Mouse (Mus musculus): ENCODE measurements around the gene Pes1. TPM values are rescaled to one million over a fixed set of nuclear protein-coding genes. Genes with fewer than 3 reads are reported as not detected.

The Pes1 gene
- total and polyA plus RNA-seq, 3 experiments, result 240 to 498 (median 301) TPM

DNA sequence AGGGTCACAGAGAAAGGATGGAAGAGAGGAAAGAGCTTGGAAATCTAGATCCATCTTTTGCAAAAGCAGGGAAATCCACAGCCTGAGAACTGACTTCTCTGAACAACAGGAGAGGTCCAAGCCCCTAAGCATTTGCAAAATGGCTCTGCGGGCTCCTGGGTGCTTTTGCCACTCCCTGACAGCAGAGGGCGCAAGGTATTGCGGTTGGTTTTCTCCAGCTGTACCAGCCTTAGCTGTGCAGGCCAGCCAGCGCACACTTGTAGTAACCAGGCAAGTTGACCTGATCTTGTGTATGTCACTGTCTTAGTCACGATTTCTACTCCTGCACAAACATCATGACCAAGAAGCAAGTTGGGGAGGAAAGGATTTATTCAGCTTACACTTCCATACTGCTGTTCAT is 37.8 kb downstream of the Pes1 start:
- Histone ChIP-seq H3K4me3 (ENCODE audit: control insufficient read depth in 1 of 2, insufficient read depth in 1 of 2, low read depth in 2 of 2, low read length in 2 of 2) (no peak overlapping the region), H3K4me1 (ENCODE audit: control insufficient read depth in 1 of 2, insufficient read depth in 2 of 2, low read length in 2 of 2) (no peaks in the 10 kb centered on the region), H3K9ac (ENCODE audit: control insufficient read depth, low read depth, low read length, poor library complexity, severe bottlenecking) (no peak overlapping the region), H3K27me3 (ENCODE audit: control insufficient read depth in 1 of 2, insufficient read depth in 2 of 2, low read length in 2 of 2) (no peaks in the 10 kb centered on the region; a peak in 1 of 4 replicates), H3K9me3 (replicated peaks; ENCODE audit: insufficient read depth, low read length) (no peaks in the 10 kb centered on the region), H3K27ac (ENCODE audit: control insufficient read depth, low read depth, low read length) (no peak overlapping the region), H3K79me2 (ENCODE audit: control insufficient read depth, insufficient read depth, low read length, poor library complexity) (no peaks in the 10 kb centered on the region), H3K36me3 (ENCODE audit: control insufficient read depth in 1 of 2, insufficient read depth in 2 of 2, low read length in 2 of 2) (no peaks in the 10 kb centered on the region)
- TF ChIP-seq ELF1 (IDR thresholded peaks at IDR 0.05; ENCODE audit: low read depth, low read length), result no peak
- no peak for TF ChIP-seq CHD2 (IDR thresholded peaks at IDR 0.05; ENCODE audit: low read length)
- TF ChIP-seq MYC (IDR thresholded peaks at IDR 0.05; ENCODE audit: low read depth, low read length), result no peak
- no peak for TF ChIP-seq GABPA (IDR thresholded peaks at IDR 0.05; ENCODE audit: low read depth, low read length)
- TF ChIP-seq SMC3 (IDR thresholded peaks at IDR 0.05; ENCODE audit: low read depth, low read length), result peak; percentile 95
- no peak for TF ChIP-seq ETS1 (IDR thresholded peaks at IDR 0.05; ENCODE audit: low read depth, low read length)
- TF ChIP-seq TBP (IDR thresholded peaks at IDR 0.05; ENCODE audit: low read depth, low read length), result no peak
- no peak for TF ChIP-seq RCOR1 (IDR thresholded peaks at IDR 0.05; ENCODE audit: low read depth, low read length)
- no peak for TF ChIP-seq TCF12 (IDR thresholded peaks at IDR 0.05; ENCODE audit: low read depth, low read length)
- TF ChIP-seq USF1 (IDR thresholded peaks at IDR 0.05; ENCODE audit: low read depth, low read length), result no peak
- no peak for TF ChIP-seq EP300 (IDR thresholded peaks at IDR 0.05; ENCODE audit: low read depth in 1 of 2, low read length in 2 of 2)
- no peak for TF ChIP-seq MAX (IDR thresholded peaks at IDR 0.05; ENCODE audit: low read length)
- TF ChIP-seq POLR2AphosphoS5 (IDR thresholded peaks at IDR 0.05; ENCODE audit: borderline replicate concordance, low read depth, low read length), result no peak
- TF ChIP-seq NRF1 (IDR thresholded peaks at IDR 0.05; ENCODE audit: insufficient read depth, low read depth, low read length, poor library complexity, severe bottlenecking), result peak; percentile 15; the same call in 1 of the 2 replicates
- no peak for TF ChIP-seq MAZ (IDR thresholded peaks at IDR 0.05; ENCODE audit: low read depth, low read length)
- TF ChIP-seq TAL1 (IDR thresholded peaks at IDR 0.05; ENCODE audit: low read length), result no peak
- peak; percentile 79 for TF ChIP-seq ZC3H11A (IDR thresholded peaks at IDR 0.05; ENCODE audit: low read depth, low read length)
- no peak for TF ChIP-seq CHD1 (IDR thresholded peaks at IDR 0.05; ENCODE audit: low read depth, low read length)
- TF ChIP-seq ZMIZ1 (IDR thresholded peaks at IDR 0.05; ENCODE audit: low read depth, low read length), result no peak
- no peak for TF ChIP-seq MYB (IDR thresholded peaks at IDR 0.05; ENCODE audit: low read depth, low read length)
- no peak for TF ChIP-seq MAFK (IDR thresholded peaks at IDR 0.05; ENCODE audit: borderline replicate concordance, low read depth, low read length)
- TF ChIP-seq RAD21 (IDR thresholded peaks at IDR 0.05; ENCODE audit: low read depth, low read length), result peak; percentile 80
- TF ChIP-seq MEF2A (IDR thresholded peaks at IDR 0.05; ENCODE audit: extremely low read depth, insufficient replicate concordance, low read depth, low read length, poor library complexity, severe bottlenecking), result no peak
- TF ChIP-seq CTCF (IDR thresholded peaks at IDR 0.05 in 2 of 3, conservative IDR thresholded peaks at IDR 0.05 in 1 of 3; ENCODE audit: control insufficient read depth in 1 of 3, insufficient read depth in 1 of 3, low read depth in 2 of 3, low read length in 3 of 3, poor library complexity in 1 of 3, severe bottlenecking in 1 of 3), result peak; percentile 88 to 97 (median 95)
- TF ChIP-seq JUND (IDR thresholded peaks at IDR 0.05; ENCODE audit: low read depth, low read length), result peak; percentile 34; the same call in 1 of the 2 replicates
- no peak for TF ChIP-seq POLR2AphosphoS2 (IDR thresholded peaks at IDR 0.05; ENCODE audit: low read length)
- DNase-seq (ENCODE audit: low read depth, low spot score), result peak; percentile 83
